ENCODE assay signal across 13 mouse cellular contexts in genomic region chr2:144202567-144202966, GRCm38 (mm10).
DNase-seq lines count a peak whose midpoint lies in the region; ATAC-seq and TF ChIP-seq lines count a peak whose summit lies in the region.
"Had no signal": no experiment of that assay in that cellular context is flagged by ENCODE, and none has a peak within 500 bp of the region (broad histone marks: within the 10 kb centered on the region; RNA-seq: fewer than 3 reads in every experiment).

No protein-coding gene starts in this region.

- no peak for ATAC-seq in heart, embryonic 11.5 days (replicated peaks; ENCODE audit: insufficient number of reproducible peaks, low FRiP score, low TSS enrichment)
- ATAC-seq in kidney, postnatal 0 days (replicated peaks; ENCODE audit: low FRiP score, low read depth) = peak; percentile 50; the same call in 1 of the 2 replicates
- no peak for ATAC-seq in intestine, embryonic 16.5 days
- ATAC-seq: forebrain, embryonic 15.5 days had no signal

- no peak overlapping the region for H3K4me2 ChIP-seq in heart, embryonic 11.5 days
- no peak overlapping the region for H3K4me2 ChIP-seq in kidney, postnatal 0 days (ENCODE audit: low read length)
- H3K4me2 ChIP-seq in intestine, embryonic 16.5 days (ENCODE audit: low read depth, low read length) = no peak overlapping the region
- H3K4me2 ChIP-seq: embryonic facial prominence, embryonic 15.5 days; forebrain, embryonic 15.5 days; liver, embryonic 15.5 days had no signal

- no peaks in the 10 kb centered on the region for H3K9me3 ChIP-seq in heart, embryonic 11.5 days (replicated peaks; ENCODE audit: control insufficient read depth, low read length)
- no peaks in the 10 kb centered on the region for H3K9me3 ChIP-seq in kidney, postnatal 0 days (replicated peaks; ENCODE audit: low read length)
- H3K9me3 ChIP-seq in intestine, embryonic 16.5 days (ENCODE audit: control insufficient read depth, low read length) = no peaks in the 10 kb centered on the region
- H3K9me3 ChIP-seq: embryonic facial prominence, embryonic 15.5 days; forebrain, embryonic 15.5 days; liver, embryonic 15.5 days had no signal

- no peak for TF ChIP-seq POLR2A in cortical plate, adult 2 months (IDR thresholded peaks at IDR 0.05; ENCODE audit: extremely low read depth, insufficient read depth, low read length)

- H3K27me3 ChIP-seq in heart, embryonic 11.5 days (ENCODE audit: control insufficient read depth, insufficient read depth, low read length) = no peaks in the 10 kb centered on the region
- H3K27me3 ChIP-seq in kidney, postnatal 0 days (ENCODE audit: insufficient read depth, low read length) = no peaks in the 10 kb centered on the region
- H3K27me3 ChIP-seq in intestine, embryonic 16.5 days (replicated peaks; ENCODE audit: control insufficient read depth, insufficient read depth, low read length) = no peaks in the 10 kb centered on the region
- H3K27me3 ChIP-seq: embryonic facial prominence, embryonic 15.5 days; forebrain, embryonic 15.5 days; liver, embryonic 15.5 days had no signal

- H3K4me1 ChIP-seq in heart, embryonic 11.5 days (ENCODE audit: control insufficient read depth, insufficient read depth, low read length) = peaks cover 7% of the 10 kb centered on the region
- H3K4me1 ChIP-seq in kidney, postnatal 0 days (replicated peaks; ENCODE audit: insufficient read depth, low read length) = no peaks in the 10 kb centered on the region
- no peaks in the 10 kb centered on the region for H3K4me1 ChIP-seq in cortical plate, adult 2 months (ENCODE audit: control insufficient read depth, insufficient read depth, low read length)
- peaks cover 16% of the 10 kb centered on the region for H3K4me1 ChIP-seq in intestine, embryonic 16.5 days (ENCODE audit: control insufficient read depth, insufficient read depth, low read length)
- H3K4me1 ChIP-seq: embryonic facial prominence, embryonic 15.5 days; forebrain, embryonic 15.5 days had no signal

- H3K36me3 ChIP-seq in heart, embryonic 11.5 days (ENCODE audit: control insufficient read depth, insufficient read depth, low read length) = no peaks in the 10 kb centered on the region
- H3K36me3 ChIP-seq in kidney, postnatal 0 days (ENCODE audit: insufficient read depth, low read length) = no peaks in the 10 kb centered on the region
- H3K36me3 ChIP-seq in intestine, embryonic 16.5 days (ENCODE audit: control insufficient read depth, insufficient read depth, low read length) = no peaks in the 10 kb centered on the region
- H3K36me3 ChIP-seq: embryonic facial prominence, embryonic 15.5 days; forebrain, embryonic 15.5 days; liver, embryonic 15.5 days had no signal

- WGBS in heart, embryonic 11.5 days (ENCODE audit: insufficient replicate concordance) = 66% methylated on average over 3 of the region's 3 CpGs
- WGBS in kidney, postnatal 0 days = 93% methylated on average over 3 of the region's 3 CpGs
- WGBS in intestine, embryonic 16.5 days = 74% methylated on average over 3 of the region's 3 CpGs

- TF ChIP-seq CTCF in kidney, postnatal 0 days (IDR thresholded peaks at IDR 0.05; ENCODE audit: low read depth) = no peak
- TF ChIP-seq CTCF in cortical plate, adult 2 months (IDR thresholded peaks at IDR 0.05; ENCODE audit: extremely low read depth, insufficient read depth, low read length) = no peak

- no peak for DNase-seq in heart, adult 18-20 months
- DNase-seq in kidney, postnatal 0 days (ENCODE audit: low spot score) = no peak
- no peak for DNase-seq in kidney, postnatal 36 days
- no peak for DNase-seq in gastrocnemius, postnatal 14 days
- no peak for DNase-seq in urinary bladder, adult 2 months (ENCODE audit: low spot score)
- DNase-seq: cerebellum, adult 9-10 months; lung, postnatal 36 days had no signal

- 0 out of 2 replicates have a peak overlapping the region, but pooled peaks have one; percentile 28 for H3K9ac ChIP-seq in heart, embryonic 11.5 days (ENCODE audit: low read depth, low read length)
- H3K9ac ChIP-seq in kidney, postnatal 0 days (ENCODE audit: low read depth, low read length) = no peak overlapping the region
- H3K9ac ChIP-seq in intestine, embryonic 16.5 days (ENCODE audit: low read depth, low read length) = peak overlapping the region; percentile 35
- H3K9ac ChIP-seq: embryonic facial prominence, embryonic 15.5 days; forebrain, embryonic 15.5 days; liver, embryonic 15.5 days had no signal

- intact Hi-C loops in gastrocnemius, postnatal 14 days (cut with DNase I; ENCODE audit: low total_unique reads) = no loop called here

- no peak overlapping the region for H3K4me3 ChIP-seq in heart, embryonic 11.5 days (ENCODE audit: low read depth, low read length)
- no peak overlapping the region for H3K4me3 ChIP-seq in kidney, postnatal 0 days (replicated peaks; ENCODE audit: low read depth, low read length)
- H3K4me3 ChIP-seq in cortical plate, adult 2 months (ENCODE audit: insufficient read depth, low read length) = no peak overlapping the region
- no peak overlapping the region for H3K4me3 ChIP-seq in intestine, embryonic 16.5 days (ENCODE audit: low read length)
- H3K4me3 ChIP-seq: embryonic facial prominence, embryonic 15.5 days; forebrain, embryonic 15.5 days; liver, embryonic 15.5 days had no signal

- H3K27ac ChIP-seq in heart, embryonic 11.5 days (ENCODE audit: low read depth, low read length) = peak overlapping the region; percentile 41; the same call in 1 of the 2 replicates
- no peak overlapping the region for H3K27ac ChIP-seq in kidney, postnatal 0 days
- H3K27ac ChIP-seq in cortical plate, adult 2 months (ENCODE audit: insufficient read depth, low read length) = peak overlapping the region; percentile 28; the same call in 1 of the 2 replicates
- peak overlapping the region; percentile 46; the same call in 1 of the 2 replicates for H3K27ac ChIP-seq in intestine, embryonic 16.5 days (ENCODE audit: low read length)
- H3K27ac ChIP-seq: embryonic facial prominence, embryonic 15.5 days; forebrain, embryonic 15.5 days; liver, embryonic 15.5 days had no signal
